Mouse (Mus musculus) neural tube, embryonic 12.5 days (tissue): ENCODE measurements at regions not wholly inside any gene's neighbourhood (a gene's known extent, or its start where the extent isn't known, plus 50 kb on each side); places are given as distances from the start of the nearest gene placed in this dataset.

Experiments used
- ATAC-seq: fragments of 200-750 bp; cut with Nextera tagmentation; 2 replicates; pipeline ENCODE4 v1.8.0; 2017; ENCODE audit warnings: low read depth, mild to moderate bottlenecking, moderate TSS enrichment, moderate library complexity; ENCODE audit not compliant: low FRiP score
- H3K27ac ChIP-seq: fragments of 300-500 bp; sonication (generic); 2 replicates; pipeline ENCODE4 v1.5.1; 2016
- H3K27me3 ChIP-seq: fragments of 300-500 bp; sonication (generic); replicated peaks from 2 replicates; pipeline ENCODE4 v1.6.1; 2016; ENCODE audit warnings: mild to moderate bottlenecking
- H3K36me3 ChIP-seq: fragments of 300-500 bp; sonication (generic); 2 replicates; pipeline ENCODE4 v1.6.1; 2016; ENCODE audit warnings: mild to moderate bottlenecking
- H3K4me1 ChIP-seq: fragments of 300-500 bp; sonication (generic); 2 replicates; pipeline ENCODE4 v1.6.1; 2016
- H3K4me2 ChIP-seq: fragments of 300-500 bp; sonication (generic); replicated peaks from 2 replicates; pipeline ENCODE4 v1.6.1; 2016; ENCODE audit warnings: mild to moderate bottlenecking
- H3K4me3 ChIP-seq: fragments of 300-500 bp; sonication (generic); 2 replicates; pipeline ENCODE4 v1.5.1; 2016
- H3K9ac ChIP-seq: fragments of 300-500 bp; sonication (generic); 2 replicates; pipeline ENCODE4 v1.6.1; 2016; ENCODE audit warnings: mild to moderate bottlenecking
- H3K9me3 ChIP-seq: fragments of 300-500 bp; sonication (generic); 2 replicates; pipeline ENCODE4 v1.6.1; 2016; ENCODE audit warnings: mild to moderate bottlenecking
- WGBS: fragments of 180-500 bp; shearing (Covaris S2); methylation state at CpG from one replicate; pipeline ENCODE4 v1.1.7; 2016; 5-methylcytosine and 5-hydroxymethylcytosine counted together

GRCm38 (mm10) chr4:131614434-131614833, 223.7 kb downstream of the Ptpru start:
- H3K4me2 ChIP-seq = no peak overlapping the region
- H3K9me3 ChIP-seq = no peaks in the 10 kb centered on the region
- WGBS = 81% methylated on average over 8 of the region's 8 CpGs
- no peaks in the 10 kb centered on the region for H3K27me3 ChIP-seq
- H3K27ac ChIP-seq = no peak overlapping the region
- H3K9ac ChIP-seq = no peak overlapping the region
- H3K4me3 ChIP-seq = no peak overlapping the region
- no peak for ATAC-seq
- no peaks in the 10 kb centered on the region for H3K4me1 ChIP-seq
- H3K36me3 ChIP-seq = no peaks in the 10 kb centered on the region

GRCm38 (mm10) chr4:131615587-131615986, 222.5 kb downstream of the Ptpru start:
- Histone ChIP-seq H3K9ac (no peak overlapping the region), H3K4me2 (no peak overlapping the region), H3K9me3 (no peaks in the 10 kb centered on the region), H3K36me3 (no peaks in the 10 kb centered on the region), H3K4me1 (no peaks in the 10 kb centered on the region), H3K4me3 (no peak overlapping the region), H3K27ac (no peak overlapping the region), H3K27me3 (no peaks in the 10 kb centered on the region)
- ATAC-seq = no peak
- 78% methylated on average over 12 of the region's 12 CpGs for WGBS

- Histone ChIP-seq H3K9ac (no peak overlapping the region), H3K36me3 (no peaks in the 10 kb centered on the region), H3K27me3 (no peaks in the 10 kb centered on the region), H3K4me3 (no peak overlapping the region), H3K9me3 (no peaks in the 10 kb centered on the region), H3K27ac (no peak overlapping the region), H3K4me2 (no peak overlapping the region), H3K4me1 (no peaks in the 10 kb centered on the region)
- ATAC-seq = no peak
- 78% methylated on average over 5 of the region's 5 CpGs for WGBS
Observed at GRCm38 (mm10) chr4:131638105-131638504, 200.0 kb downstream of the Ptpru start.

- no peak overlapping the region for H3K4me3 ChIP-seq
- no peak for ATAC-seq
- no peaks in the 10 kb centered on the region for H3K9me3 ChIP-seq
- no peaks in the 10 kb centered on the region for H3K27me3 ChIP-seq
- H3K4me2 ChIP-seq = no peak overlapping the region
- 25% methylated on average over 8 of the region's 8 CpGs for WGBS
- H3K9ac ChIP-seq = no peak overlapping the region
- peaks cover 10% of the 10 kb centered on the region for H3K4me1 ChIP-seq
- H3K27ac ChIP-seq = no peak overlapping the region
- no peaks in the 10 kb centered on the region for H3K36me3 ChIP-seq
Observed at GRCm38 (mm10) chr4:131656034-131656433, 182.1 kb downstream of the Ptpru start.

GRCm38 (mm10) chr4:131657922-131658321, 180.2 kb downstream of the Ptpru start:
- Histone ChIP-seq H3K27me3 (no peaks in the 10 kb centered on the region), H3K36me3 (no peaks in the 10 kb centered on the region), H3K4me2 (no peak overlapping the region), H3K27ac (no peak overlapping the region), H3K9me3 (no peaks in the 10 kb centered on the region), H3K4me3 (no peak overlapping the region), H3K9ac (no peak overlapping the region), H3K4me1 (peaks cover 10% of the 10 kb centered on the region)
- WGBS = 17% methylated on average over 10 of the region's 10 CpGs
- ATAC-seq = no peak

- H3K4me3 ChIP-seq = no peak overlapping the region
- H3K9me3 ChIP-seq = no peaks in the 10 kb centered on the region
- no peak for ATAC-seq
- no peak overlapping the region for H3K4me2 ChIP-seq
- H3K9ac ChIP-seq = no peak overlapping the region
- H3K27me3 ChIP-seq = no peaks in the 10 kb centered on the region
- peaks cover 9% of the 10 kb centered on the region for H3K4me1 ChIP-seq
- H3K36me3 ChIP-seq = no peaks in the 10 kb centered on the region
- H3K27ac ChIP-seq = no peak overlapping the region
- 84% methylated on average over 2 of the region's 2 CpGs for WGBS
Observed at GRCm38 (mm10) chr4:131660931-131661330, 177.2 kb downstream of the Ptpru start.

GRCm38 (mm10) chr4:131671784-131672515, 166.1 kb downstream of the Ptpru start:
- Histone ChIP-seq H3K4me2 (no peak overlapping the region), H3K9me3 (no peaks in the 10 kb centered on the region), H3K27ac (no peak overlapping the region), H3K9ac (no peak overlapping the region), H3K27me3 (no peaks in the 10 kb centered on the region), H3K4me1 (no peaks in the 10 kb centered on the region), H3K4me3 (no peak overlapping the region), H3K36me3 (no peaks in the 10 kb centered on the region)
- WGBS = 62% methylated on average over 11 of the region's 11 CpGs
- no peak for ATAC-seq

- ATAC-seq = no peak
- H3K4me2 ChIP-seq = no peak overlapping the region
- H3K4me1 ChIP-seq = no peaks in the 10 kb centered on the region
- no peaks in the 10 kb centered on the region for H3K9me3 ChIP-seq
- WGBS = 87% methylated on average over 7 of the region's 7 CpGs
- no peak overlapping the region for H3K9ac ChIP-seq
- H3K4me3 ChIP-seq = no peak overlapping the region
- H3K27ac ChIP-seq = no peak overlapping the region
- H3K27me3 ChIP-seq = no peaks in the 10 kb centered on the region
- no peaks in the 10 kb centered on the region for H3K36me3 ChIP-seq
Observed at GRCm38 (mm10) chr4:131677966-131678365, 160.1 kb downstream of the Ptpru start.

GRCm38 (mm10) chr4:131683176-131683575, 154.9 kb downstream of the Ptpru start:
- no peak overlapping the region for H3K27ac ChIP-seq
- 86% methylated on average over 7 of the region's 7 CpGs for WGBS
- H3K4me3 ChIP-seq = no peak overlapping the region
- H3K9ac ChIP-seq = no peak overlapping the region
- H3K9me3 ChIP-seq = no peaks in the 10 kb centered on the region
- H3K4me1 ChIP-seq = no peaks in the 10 kb centered on the region
- H3K36me3 ChIP-seq = no peaks in the 10 kb centered on the region
- no peak overlapping the region for H3K4me2 ChIP-seq
- no peaks in the 10 kb centered on the region for H3K27me3 ChIP-seq
- no peak for ATAC-seq

- no peak for ATAC-seq
Observed at GRCm38 (mm10) chr4:131685544-131685943, 152.5 kb downstream of the Ptpru start.

GRCm38 (mm10) chr4:131694232-131694631, 143.9 kb downstream of the Ptpru start:
- Histone ChIP-seq H3K9ac (no peak overlapping the region), H3K27me3 (no peaks in the 10 kb centered on the region), H3K4me3 (no peak overlapping the region), H3K4me1 (no peaks in the 10 kb centered on the region), H3K27ac (no peak overlapping the region), H3K4me2 (no peak overlapping the region), H3K36me3 (no peaks in the 10 kb centered on the region), H3K9me3 (no peaks in the 10 kb centered on the region)
- no peak for ATAC-seq
- WGBS = 10% methylated on average over 5 of the region's 5 CpGs

More at GRCm38 (mm10) chr4:131685544-131685943, 152.5 kb downstream of the Ptpru start:
- H3K36me3 ChIP-seq = no peaks in the 10 kb centered on the region
- H3K9ac ChIP-seq = no peak overlapping the region
- H3K27ac ChIP-seq = no peak overlapping the region
- no peaks in the 10 kb centered on the region for H3K27me3 ChIP-seq
- H3K4me3 ChIP-seq = no peak overlapping the region
- H3K4me1 ChIP-seq = no peaks in the 10 kb centered on the region
- H3K4me2 ChIP-seq = no peak overlapping the region
- WGBS = 90% methylated on average over 4 of the region's 4 CpGs
- no peaks in the 10 kb centered on the region for H3K9me3 ChIP-seq

- Histone ChIP-seq H3K9me3 (no peaks in the 10 kb centered on the region), H3K36me3 (no peaks in the 10 kb centered on the region), H3K4me2 (no peak overlapping the region), H3K4me1 (no peaks in the 10 kb centered on the region), H3K27me3 (no peaks in the 10 kb centered on the region), H3K9ac (no peak overlapping the region), H3K27ac (no peak overlapping the region), H3K4me3 (no peak overlapping the region)
- ATAC-seq = no peak
- 69% methylated on average over 26 of the region's 26 CpGs for WGBS
Observed at GRCm38 (mm10) chr4:131695941-131696912, 141.9 kb downstream of the Ptpru start.
